Mouse (Mus musculus) embryonic stem cell, embryonic (primary cell): Measurements from ENCODE around the gene Pcdh20.

ENCODE experiments used
- CTCF ChIA-PET, 4 experiments: fragments of 300-600 bp in 2 of 4; fragments of 350-600 bp in 2 of 4; sonication (Branson Sonifier 250); formaldehyde crosslinking; loops; one replicate each; lab custom pipeline; 2022; ENCODE audit warnings: inconsistent platforms in 2 of 4; lab: Charles Lee
- POLR2A ChIA-PET, 4 experiments: fragments of 300-600 bp in 2 of 4; fragments of 350-600 bp in 2 of 4; sonication (Branson Sonifier 250); formaldehyde crosslinking; loops; one replicate each; lab custom pipeline; 2022; ENCODE audit warnings: antibody characterized with exemption in 4 of 4, inconsistent platforms in 1 of 4; lab: Charles Lee

Gene Pcdh20

GRCm38 (mm10) chr14:88470495-88471434, at the start of gene Pcdh20:
Pcdh20 (minus strand) TSS chr14:88471396.
- CTCF ChIA-PET: interaction anchor here in 1 of 4 experiments (0.9 kb wide), 1 partner anchor 10 kb away, joined by 3 read pairs; no protein-coding TSS in a partner anchor
- POLR2A ChIA-PET: no interaction called here

- CTCF ChIA-PET: interaction anchor here in 2 of 4 experiments (0.5 to 1.0 kb wide), 2 partner anchors 13 to 296 kb away, joined by 3 to 4 read pairs; no protein-coding TSS in a partner anchor
- POLR2A ChIA-PET: interaction anchor here in 1 of 4 experiments (0.6 kb wide), 1 partner anchor 83 kb away, joined by 5 read pairs; no protein-coding TSS in a partner anchor
These were observed 8.7 kb upstream of the Pcdh20 start for GRCm38 (mm10) chr14:88479909-88480308.

DNA sequence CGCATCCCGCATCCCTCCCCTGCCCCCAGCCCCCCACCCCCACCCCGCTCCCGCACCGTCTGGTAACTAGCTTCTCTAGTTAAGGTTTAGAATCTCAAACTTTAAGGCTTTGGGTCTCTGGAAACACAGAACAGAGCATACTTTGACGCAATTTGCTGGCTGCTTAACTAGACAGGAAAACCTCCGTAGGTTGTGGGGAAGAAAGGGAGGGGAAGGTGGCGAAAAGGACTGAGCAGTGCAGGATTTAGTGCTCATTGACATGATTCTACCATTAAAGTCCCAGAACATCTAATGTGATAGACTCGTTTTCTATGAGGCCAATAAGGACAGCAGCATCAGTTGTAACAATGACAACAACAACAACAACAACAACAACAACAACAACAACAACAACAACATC, 1.2 kb downstream of the Pcdh20 start:
- ChIA-PET CTCF (interaction anchor here in 1 of 4 experiments (0.9 kb wide), 1 partner anchor 9 kb away, joined by 3 read pairs; no protein-coding TSS in a partner anchor), POLR2A (interaction anchor here in 1 of 4 experiments (0.6 kb wide), 1 partner anchor 20 kb away, joined by 5 read pairs; no protein-coding TSS in a partner anchor)

GRCm38 (mm10) chr14:88469361-88469760, 1.8 kb downstream of the Pcdh20 start:
- CTCF ChIA-PET: no interaction called here
- POLR2A ChIA-PET: interaction anchor here in 1 of 4 experiments (0.6 kb wide), 1 partner anchor 21 kb away, joined by 5 read pairs; no protein-coding TSS in a partner anchor

- POLR2A ChIA-PET: no interaction called here
- CTCF ChIA-PET: interaction anchor here in 3 of 4 experiments (0.5 to 1.2 kb wide), 4 partner anchors 14 to 1002 kb away, joined by 3 to 5 read pairs (median 4); no protein-coding TSS in a partner anchor
These were observed 4.8 kb downstream of the Pcdh20 start for GRCm38 (mm10) chr14:88466416-88466815.

GRCm38 (mm10) chr14:88464356-88464755, 6.8 kb downstream of the Pcdh20 start:
- ChIA-PET CTCF (no interaction called here), POLR2A (no interaction called here)

- ChIA-PET POLR2A (no interaction called here), CTCF (no interaction called here)
These were observed 7.8 kb downstream of the Pcdh20 start for GRCm38 (mm10) chr14:88463357-88463756.

- ChIA-PET CTCF (no interaction called here), POLR2A (no interaction called here)
These were observed 8.3 kb downstream of the Pcdh20 start for GRCm38 (mm10) chr14:88462944-88463343.

- POLR2A ChIA-PET: no interaction called here
- CTCF ChIA-PET: interaction anchor here in 1 of 4 experiments (0.8 kb wide), 1 partner anchor 10 kb away, joined by 3 read pairs; no protein-coding TSS in a partner anchor
These were observed 10.5 kb downstream of the Pcdh20 start for GRCm38 (mm10) chr14:88460705-88461104.

- ChIA-PET POLR2A (no interaction called here), CTCF (no interaction called here)
These were observed 27.9 kb downstream of the Pcdh20 start for GRCm38 (mm10) chr14:88443304-88443703.

DNA sequence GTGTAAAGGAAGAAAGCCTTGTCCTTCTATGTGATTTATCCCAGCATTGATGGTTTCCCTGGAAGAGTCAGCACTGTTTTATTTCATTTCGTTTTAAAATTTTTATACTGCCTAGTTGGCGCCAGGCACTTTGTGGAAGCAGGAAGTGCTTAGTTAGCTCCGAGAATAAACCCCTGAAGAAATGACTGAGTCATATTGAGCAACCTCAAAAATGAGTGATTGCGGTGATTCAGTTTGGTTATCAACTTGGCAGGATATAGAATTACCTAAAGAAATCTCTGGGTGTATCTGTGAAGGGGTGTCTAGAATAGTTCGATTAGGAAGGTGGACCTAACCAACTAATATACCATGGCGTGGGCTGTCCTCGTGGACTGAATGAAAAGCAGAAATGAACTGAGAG, 41.8 kb downstream of the Pcdh20 start:
- POLR2A ChIA-PET: no interaction called here
- CTCF ChIA-PET: no interaction called here

GRCm38 (mm10) chr14:88427370-88427769, 43.8 kb downstream of the Pcdh20 start:
- ChIA-PET POLR2A (no interaction called here), CTCF (no interaction called here)
